Mouse (Mus musculus) left cerebral cortex, adult 6 months (tissue): Measurements from ENCODE around the gene Myadm. TPM values are rescaled to one million over a fixed set of nuclear protein-coding genes. Genes with fewer than 3 reads are reported as not detected.

Experiments
- long read RNA-seq, 2 experiments: library from polyadenylated mRNA; unstranded; transcript quantifications; one replicate each; pipeline ENCODE4 v2.0.0; 2019 to 2020
- polyA plus RNA-seq: library from polyadenylated mRNA; unstranded; fragments of <200 nt; fragmentation: Nextera tagmentation; gene quantifications from 2 replicates; pipeline ENCODE4 v1.2.3, GENCODE M21; 2021

Gene Myadm
- polyA plus RNA-seq, result 25.8 and 36.5 TPM in 2 replicates
- long read RNA-seq, experiment 1, transcript Myadm-203 (3 exons, 1,899 nt), result major isoform, 6 of 18 reads
- long read RNA-seq, experiment 1, partial matches to known transcripts, result 9 of 18 reads
- long read RNA-seq, experiment 1, other reads (novel, unspliced or antisense), result 0 of 18 reads
- long read RNA-seq, experiment 2, partial matches to known transcripts, result 0 of 2 reads
- long read RNA-seq, experiment 2, other reads (novel, unspliced or antisense), result 0 of 2 reads

GRCm38 (mm10) chr7:3288976-3289970 is at the start of gene Myadm, which contains the start of gene Prkcg:
Gene Myadm (plus strand): TSS chr7:3289080.
Gene Prkcg (plus strand): TSS chr7:3289179.

GRCm38 (mm10) chr7:3332619-3333521 is 44.0 kb downstream of the Myadm start, which contains the start of gene Cacng7:
Gene Cacng7 (plus strand): TSS chr7:3332955.

Other genes starting within 250 kb of the Myadm start
- gene AU018091, start 119.9 kb upstream of the Myadm start, polyA plus RNA-seq, result not detected in 2 replicates
- gene Nlrp12, start 39.3 kb upstream of the Myadm start, polyA plus RNA-seq, result not detected in 2 replicates
- 97.8 and 118 TPM in 2 replicates for gene Prkcg, start 99 bp downstream of the Myadm start, polyA plus RNA-seq
- 6.6 and 14.3 TPM in 2 replicates for gene Cacng7, start 43.9 kb downstream of the Myadm start, polyA plus RNA-seq
- gene Cacng8, start 101.6 kb downstream of the Myadm start, polyA plus RNA-seq, result 9.8 and 77.7 TPM in 2 replicates
- 0.86 and 0.98 TPM in 2 replicates for gene Cacng6, start 135.1 kb downstream of the Myadm start, polyA plus RNA-seq
- not detected in 2 replicates for gene Tarm1, start 213.5 kb downstream of the Myadm start, polyA plus RNA-seq